In the genomic region with DNA sequence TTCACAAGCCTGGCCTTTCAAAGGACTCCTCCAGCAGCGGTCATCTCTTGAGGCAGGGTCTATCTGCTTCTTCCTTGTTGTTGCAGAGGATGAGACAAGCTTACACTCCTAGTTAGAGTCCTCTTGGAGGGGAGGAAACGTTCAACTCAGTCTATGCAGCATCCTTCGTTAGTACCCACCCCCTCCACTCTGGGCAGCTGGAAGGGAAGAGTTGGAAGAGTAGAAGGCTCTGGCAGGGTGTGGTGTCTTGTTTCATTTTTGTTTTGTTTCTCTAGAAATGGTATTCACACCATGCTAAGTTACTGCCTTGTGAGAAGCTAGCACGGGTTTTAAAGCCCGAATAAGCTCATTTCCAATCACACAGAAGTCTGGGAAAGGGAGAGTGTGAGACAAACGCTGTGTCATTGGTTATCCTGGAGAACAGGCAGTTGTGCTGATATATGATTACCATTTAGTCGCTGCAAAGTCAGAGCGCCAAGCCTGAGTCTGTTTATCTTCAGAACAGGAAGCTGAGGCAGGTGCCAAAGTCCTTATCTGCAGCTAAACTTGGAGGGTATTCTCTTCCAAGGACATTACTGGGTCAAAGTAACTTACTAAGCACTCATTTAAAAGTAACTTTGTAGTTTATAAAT, we compare ENCODE assay signal across 9 mouse cellular contexts.
DNase-seq lines count a peak whose midpoint lies in the region; ATAC-seq and TF ChIP-seq lines count a peak whose summit lies in the region.
"Had no signal": no experiment of that assay in that cellular context is flagged by ENCODE, and none has a peak within 500 bp of the region (broad histone marks: within the 10 kb centered on the region; RNA-seq: fewer than 3 reads in every experiment).

No protein-coding gene starts in this region.

- no peaks in the 10 kb centered on the region for H3K27me3 ChIP-seq in heart, embryonic 15.5 days
- no peaks in the 10 kb centered on the region for H3K27me3 ChIP-seq in hindbrain, embryonic 11.5 days (ENCODE audit: control insufficient read depth, insufficient read depth, low read length)

- peak overlapping the region; percentile 38 for H3K4me2 ChIP-seq in heart, embryonic 15.5 days
- no peak overlapping the region for H3K4me2 ChIP-seq in hindbrain, embryonic 11.5 days (replicated peaks; ENCODE audit: low read depth, low read length)

- H3K27ac ChIP-seq in heart, embryonic 15.5 days, result peak overlapping the region; percentile 78
- H3K27ac ChIP-seq in hindbrain, embryonic 11.5 days (ENCODE audit: low read depth, low read length), result no peak overlapping the region
- H3K27ac ChIP-seq: layer of hippocampus, adult 2 months had no signal

- peak; percentile 69; the same call in 1 of the 2 replicates for ATAC-seq in heart, embryonic 15.5 days (replicated peaks; ENCODE audit: insufficient number of reproducible peaks, insufficient read depth, low FRiP score, low read depth)
- ATAC-seq in hindbrain, embryonic 11.5 days (ENCODE audit: low FRiP score), result no peak
- ATAC-seq in monocyte, adult 5-6 weeks (replicated peaks; ENCODE audit: insufficient number of reproducible peaks, low FRiP score, low TSS enrichment, poor library complexity, severe bottlenecking), result no peak

- H3K9me3 ChIP-seq in heart, embryonic 15.5 days (replicated peaks), result no peaks in the 10 kb centered on the region
- H3K9me3 ChIP-seq in hindbrain, embryonic 11.5 days (ENCODE audit: control insufficient read depth, low read length), result no peaks in the 10 kb centered on the region

- H3K36me3 ChIP-seq in heart, embryonic 15.5 days, result no peaks in the 10 kb centered on the region
- no peaks in the 10 kb centered on the region for H3K36me3 ChIP-seq in hindbrain, embryonic 11.5 days (ENCODE audit: control insufficient read depth, insufficient read depth, low read length)

- H3K9ac ChIP-seq in heart, embryonic 15.5 days, result no peak overlapping the region
- no peak overlapping the region for H3K9ac ChIP-seq in hindbrain, embryonic 11.5 days (ENCODE audit: low read depth, low read length)

- peaks cover 28% of the 10 kb centered on the region for H3K4me1 ChIP-seq in heart, embryonic 15.5 days (replicated peaks)
- peaks cover 6% of the 10 kb centered on the region; the same call in 1 of the 2 replicates for H3K4me1 ChIP-seq in lung, adult 2 months (ENCODE audit: control insufficient read depth, insufficient read depth, low read length)
- H3K4me1 ChIP-seq in hindbrain, embryonic 11.5 days (replicated peaks; ENCODE audit: control insufficient read depth, insufficient read depth, low read length), result no peaks in the 10 kb centered on the region

- H3K4me3 ChIP-seq in heart, embryonic 15.5 days, result peak overlapping the region; percentile 9; the same call in 1 of the 2 replicates
- H3K4me3 ChIP-seq in lung, adult 2 months (replicated peaks; ENCODE audit: extremely low read depth, low read depth, low read length), result peak overlapping the region; percentile 10
- H3K4me3 ChIP-seq in hindbrain, embryonic 11.5 days (ENCODE audit: low read depth, low read length), result no peak overlapping the region
- H3K4me3 ChIP-seq: layer of hippocampus, adult 2 months had no signal

- TF ChIP-seq POLR2A in lung, adult 2 months (IDR thresholded peaks at IDR 0.05; ENCODE audit: borderline replicate concordance, extremely low read depth, low read depth, low read length), result no peak

- WGBS in heart, embryonic 15.5 days, result 8% methylated on average over 8 of the region's 8 CpGs
- 14% methylated on average over 8 of the region's 8 CpGs for WGBS in lung, adult 2 months
- WGBS in hindbrain, embryonic 11.5 days, result 64% methylated on average over 8 of the region's 8 CpGs

- peak; percentile 41 for DNase-seq in thymus, postnatal 4 days
- DNase-seq in thymus, postnatal 36 days, result no peak
- DNase-seq in lung, adult 2 months, result no peak
- DNase-seq in hindbrain, embryonic 11.5 days (ENCODE audit: low spot score), result no peak
- no peak for DNase-seq in layer of hippocampus, adult 9-10 months (ENCODE audit: low spot score)
- DNase-seq in cerebellum, postnatal 10 days, result no peak

- no peak for TF ChIP-seq CTCF in lung, adult 2 months (IDR thresholded peaks at IDR 0.05; ENCODE audit: insufficient read depth, low read length)
